Mouse (Mus musculus): ENCODE measurements around the gene Ctnna2.

The Ctnna2 gene

DNA sequence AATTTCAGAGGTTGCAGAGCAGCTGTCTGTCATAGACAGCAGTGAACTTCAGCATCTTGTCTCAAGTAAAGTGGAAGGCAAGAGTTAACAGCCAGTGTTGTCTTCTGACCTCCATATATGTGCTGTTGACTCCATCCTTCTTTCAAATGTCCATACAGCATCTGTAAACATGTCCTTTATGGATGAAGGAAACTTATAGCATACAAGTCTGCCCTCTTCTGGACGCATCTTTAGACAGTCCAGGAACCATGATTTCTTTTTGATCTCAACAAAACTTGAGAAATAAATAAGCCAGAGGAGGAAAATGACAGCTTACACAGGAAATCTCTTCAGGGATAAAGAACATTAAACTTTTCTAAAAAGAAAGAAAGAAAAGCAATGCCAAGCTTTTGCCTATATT is 400.9 kb downstream of the Ctnna2 start:
- no peak for DNase-seq

DNA sequence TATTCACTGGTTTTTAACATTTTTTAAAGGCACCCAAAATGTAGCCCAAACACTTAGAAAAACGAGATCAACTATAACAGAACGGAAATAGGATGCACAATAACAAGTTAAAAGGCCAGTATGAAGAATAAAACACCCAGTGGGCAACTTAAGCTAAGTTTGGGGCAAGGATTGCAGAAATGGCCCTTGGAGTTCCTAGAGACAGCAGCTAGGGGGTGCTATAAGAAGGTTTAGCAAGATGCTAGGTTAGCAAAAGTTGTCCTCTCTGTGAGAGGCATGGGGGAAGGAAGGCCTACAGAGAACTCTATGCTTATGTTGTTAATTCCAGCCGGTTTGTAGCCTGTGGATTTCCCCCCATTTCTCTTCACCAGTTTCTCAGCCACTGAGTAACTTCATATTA is 401.9 kb downstream of the Ctnna2 start:
- DNase-seq, result no peak

DNA sequence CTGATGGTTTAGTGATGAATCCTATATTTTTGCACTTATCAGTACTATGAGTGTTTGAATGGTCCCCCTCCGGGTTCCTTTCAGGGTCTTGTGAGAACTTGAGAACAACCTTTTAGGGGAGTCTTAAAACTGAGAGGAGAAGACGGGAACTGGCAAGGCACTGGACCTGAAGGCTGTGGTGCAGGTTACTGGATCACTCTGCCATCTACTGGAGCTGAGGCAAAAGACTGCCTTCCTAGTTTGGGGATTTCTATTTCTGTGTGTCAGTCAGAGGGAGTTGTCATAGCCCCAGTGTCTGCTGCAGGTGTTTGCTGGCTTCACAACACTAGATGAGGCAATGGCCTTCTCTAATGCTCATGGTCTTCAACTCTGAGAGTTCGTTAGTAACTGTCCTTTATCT is 406.9 kb downstream of the Ctnna2 start:
- DNase-seq, result peak; percentile 55

DNA sequence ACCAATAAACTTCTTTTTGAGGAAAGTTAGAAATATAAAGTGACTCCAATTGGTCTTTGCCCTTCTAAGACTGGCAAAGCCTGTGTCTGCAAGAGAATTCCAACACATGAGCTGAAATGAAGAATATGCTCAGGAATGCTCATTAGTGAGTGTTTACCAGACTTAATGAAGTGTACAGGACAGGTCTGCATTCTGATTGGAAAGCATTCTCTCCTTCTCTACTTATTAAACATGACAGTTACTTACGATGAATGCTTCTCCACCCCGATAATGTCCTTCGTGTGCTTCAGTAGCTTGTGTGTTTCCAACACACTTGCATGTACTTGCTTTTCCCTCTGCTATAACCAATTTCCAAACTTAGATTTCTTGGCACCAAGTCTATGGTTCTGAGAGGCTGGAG is 409.6 kb downstream of the Ctnna2 start:
- DNase-seq, result no peak

DNA sequence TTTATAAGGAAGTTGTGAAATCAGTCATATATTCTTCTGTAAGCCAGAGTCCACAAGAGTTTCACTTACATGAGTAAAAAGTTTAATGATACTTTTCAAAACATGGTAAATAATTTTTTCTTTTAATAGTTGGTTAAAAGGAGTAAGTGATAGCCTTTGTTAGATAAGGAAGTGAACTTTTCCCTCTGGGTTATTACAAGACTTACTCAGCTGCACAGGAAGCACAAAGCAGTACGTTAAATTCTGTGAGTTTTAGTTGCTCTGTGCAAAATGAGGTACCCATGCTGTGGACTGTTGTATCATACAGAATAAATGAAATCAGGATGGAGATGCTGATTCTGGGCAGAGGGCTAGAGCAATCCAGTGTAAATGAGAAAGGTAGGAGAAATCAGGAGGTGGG is 423.3 kb downstream of the Ctnna2 start:
- no peak for DNase-seq

DNA sequence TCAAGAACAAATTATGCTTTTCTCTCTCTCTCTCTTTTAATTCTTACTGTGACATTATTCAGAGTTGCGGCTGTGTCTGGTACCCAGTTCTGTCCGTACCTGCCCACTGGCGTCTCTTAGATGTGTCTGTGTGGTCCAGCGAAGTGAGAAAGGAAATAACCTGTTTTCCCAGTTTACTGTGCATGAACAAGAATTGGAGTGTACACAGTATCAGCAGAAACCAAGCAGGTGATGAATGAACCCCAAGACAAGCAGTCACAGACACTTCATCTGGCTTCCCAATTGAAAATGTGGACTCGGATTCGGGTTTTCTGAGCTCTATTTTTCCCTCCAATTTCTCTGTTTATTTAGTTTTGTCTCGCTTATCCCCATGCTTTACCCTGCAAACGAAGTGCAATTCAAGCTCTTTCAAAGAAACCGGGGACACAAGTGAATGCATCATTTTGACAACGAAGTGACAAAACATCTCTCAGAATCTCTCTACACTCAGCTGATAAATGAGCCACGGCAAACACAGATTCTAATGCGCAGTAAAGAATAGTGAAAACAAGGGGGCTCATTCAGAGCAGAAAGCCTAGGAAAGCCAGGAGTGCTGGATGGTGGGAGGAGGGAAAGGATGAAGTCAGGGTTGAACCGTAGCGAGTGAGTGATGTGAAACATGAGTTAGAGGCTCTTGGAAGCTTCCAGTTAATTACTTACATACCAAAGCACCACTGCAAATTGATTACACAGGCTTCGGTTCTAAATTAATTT is 442.3 kb downstream of the Ctnna2 start:
- no peak for DNase-seq

DNA sequence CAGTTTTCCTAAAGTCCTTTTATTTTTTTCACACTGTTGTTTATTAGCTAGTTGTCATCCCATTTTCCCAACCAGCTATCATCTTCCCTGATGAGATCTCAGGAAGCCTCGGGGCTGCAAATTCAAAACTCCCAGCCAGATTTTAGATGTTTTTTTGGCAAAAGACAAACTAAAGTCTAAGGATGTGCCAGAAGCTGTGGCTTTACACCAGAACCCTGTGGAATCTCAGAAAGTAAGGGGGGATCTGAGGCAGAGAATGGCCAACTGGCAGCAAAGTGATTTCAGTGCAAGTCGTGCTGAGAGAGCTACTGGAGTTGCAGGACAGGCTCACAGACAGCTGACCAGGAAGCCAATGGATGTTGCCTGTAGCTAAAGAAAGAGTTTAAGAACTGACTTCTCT is 451.9 kb downstream of the Ctnna2 start:
- no peak for DNase-seq

DNA sequence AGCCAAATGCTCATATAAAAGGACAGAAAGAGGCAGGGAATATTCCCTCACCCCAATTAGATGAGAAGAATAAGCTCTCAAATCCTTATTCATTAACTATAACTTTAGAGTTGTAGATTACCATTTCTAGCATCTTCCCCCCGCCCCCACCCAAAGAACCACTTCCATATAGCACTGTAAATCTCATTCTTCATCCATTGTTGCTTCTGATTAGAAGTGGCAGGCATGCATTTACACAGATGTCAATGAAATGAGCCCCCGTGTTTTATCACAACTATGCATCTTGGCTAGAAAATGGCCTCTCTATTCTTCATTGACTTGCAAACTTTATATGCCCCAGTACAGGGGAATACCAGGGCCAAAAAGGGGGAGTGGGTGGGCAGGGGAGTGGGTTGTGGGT is 457.7 kb downstream of the Ctnna2 start:
- DNase-seq, result no peak

DNA sequence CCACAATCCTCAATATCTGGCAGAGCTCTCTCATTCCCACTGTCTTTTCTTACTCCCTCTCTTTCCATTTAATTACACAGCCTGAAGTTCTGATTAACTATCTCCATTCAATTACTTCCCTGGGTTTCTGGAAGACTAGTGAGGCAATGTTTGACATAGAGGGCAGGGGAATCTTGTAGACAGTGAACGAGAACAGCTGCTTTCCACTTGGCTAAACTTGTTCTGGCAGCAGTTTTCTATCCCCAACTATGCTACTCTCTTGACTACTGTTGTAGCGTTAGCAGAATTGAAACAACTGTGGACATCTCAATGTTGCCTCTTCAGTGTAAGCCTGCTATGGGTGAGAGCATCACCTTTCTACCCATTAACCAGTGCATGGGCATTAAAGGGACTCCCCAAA is 463.0 kb downstream of the Ctnna2 start:
- no peak for DNase-seq

DNA sequence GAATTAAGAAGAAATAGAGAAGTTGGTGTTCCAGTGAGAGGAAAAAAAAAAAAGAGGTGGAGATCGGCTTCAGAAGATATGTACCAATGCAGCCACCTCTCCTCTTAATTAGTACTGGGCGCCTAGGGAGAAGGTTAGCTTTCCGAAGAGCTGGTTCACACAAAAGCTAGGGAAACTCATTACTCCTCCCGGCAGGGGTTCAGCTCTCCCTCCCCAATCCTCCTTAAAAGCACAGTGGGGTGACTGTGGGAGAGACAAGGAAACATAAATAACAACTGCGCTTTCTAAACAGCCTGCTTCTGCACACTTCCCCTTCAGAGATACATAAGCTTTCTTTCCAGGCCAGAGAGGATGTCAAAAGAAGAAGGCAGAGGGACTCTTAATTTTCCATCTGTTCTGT is 467.7 kb downstream of the Ctnna2 start:
- no peak for DNase-seq

DNA sequence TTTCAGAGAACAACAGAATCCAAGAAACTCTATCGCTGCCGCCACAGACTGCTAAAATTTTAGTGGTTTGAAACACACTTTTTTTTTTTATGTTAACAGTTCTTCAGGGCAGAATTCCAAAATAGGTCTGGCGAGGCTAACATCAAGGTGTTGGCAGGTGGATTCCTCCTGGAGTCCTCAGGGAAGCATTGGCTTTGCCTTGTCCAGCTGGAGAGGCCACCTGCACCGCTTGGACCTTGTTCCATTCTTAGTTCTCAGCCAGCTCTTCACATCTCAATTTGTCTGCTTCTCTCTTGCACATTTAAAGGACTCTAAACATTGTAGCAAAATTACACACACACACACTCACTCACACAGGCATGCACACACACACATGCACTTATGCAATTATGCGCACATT is 487.8 kb downstream of the Ctnna2 start:
- no peak for DNase-seq

DNA sequence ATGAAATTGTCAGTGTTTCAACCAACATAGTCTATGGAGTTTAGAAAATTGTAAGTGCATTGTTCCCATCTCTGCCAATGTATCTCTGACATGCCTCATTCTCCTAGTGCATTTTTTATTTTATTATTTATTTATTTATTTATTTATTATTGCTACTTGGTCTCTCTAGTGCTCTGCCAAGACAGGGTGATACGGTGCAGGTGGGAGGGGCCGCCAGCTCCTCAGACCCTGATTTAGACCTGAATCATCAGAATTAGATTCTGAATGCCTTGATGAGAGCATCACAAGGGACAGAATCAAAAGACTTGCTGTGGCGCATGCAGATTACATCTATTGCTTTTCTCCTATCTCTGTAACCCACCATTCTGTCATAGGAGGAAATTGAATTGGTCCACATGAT is 492.8 kb downstream of the Ctnna2 start:
- DNase-seq, result no peak

DNA sequence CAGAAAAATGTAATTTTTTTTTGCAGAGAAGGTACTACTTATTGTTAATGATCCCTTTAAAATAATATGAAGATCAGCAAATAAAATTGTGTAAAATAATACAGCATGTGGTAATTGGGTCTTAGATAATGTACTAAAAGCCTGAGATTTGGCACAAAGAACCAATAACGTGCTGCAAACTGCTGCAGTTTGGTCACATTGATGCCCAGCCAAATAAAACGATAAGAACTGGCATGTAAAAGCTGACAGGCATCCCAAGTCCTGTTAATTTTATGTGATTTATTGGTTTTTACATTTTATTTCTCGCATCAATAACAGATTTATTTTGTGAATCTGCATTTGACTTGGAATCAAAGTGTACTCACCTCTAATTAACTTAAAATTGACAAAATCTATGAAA is 497.4 kb downstream of the Ctnna2 start:
- DNase-seq, result no peak

DNA sequence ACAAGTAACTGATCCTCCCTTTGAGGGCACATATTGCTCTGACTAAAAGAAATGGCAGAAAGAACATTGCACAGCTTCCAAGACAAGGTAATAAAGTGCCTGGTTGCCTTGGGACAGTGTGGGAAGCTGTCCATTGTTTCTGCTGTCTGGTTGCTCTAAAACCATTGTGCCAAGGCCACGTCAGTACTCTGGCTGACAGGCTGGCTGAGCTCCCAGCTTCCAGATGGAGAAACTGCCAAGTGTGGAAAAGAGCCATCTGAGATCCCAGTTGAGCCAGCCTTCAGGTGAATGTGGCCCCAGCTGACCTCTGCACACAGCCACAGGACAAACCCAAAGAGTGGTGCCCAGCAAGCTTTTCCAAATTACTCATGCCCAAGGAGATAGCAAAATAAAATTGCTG is 504.1 kb downstream of the Ctnna2 start:
- DNase-seq, result peak; percentile 59

DNA sequence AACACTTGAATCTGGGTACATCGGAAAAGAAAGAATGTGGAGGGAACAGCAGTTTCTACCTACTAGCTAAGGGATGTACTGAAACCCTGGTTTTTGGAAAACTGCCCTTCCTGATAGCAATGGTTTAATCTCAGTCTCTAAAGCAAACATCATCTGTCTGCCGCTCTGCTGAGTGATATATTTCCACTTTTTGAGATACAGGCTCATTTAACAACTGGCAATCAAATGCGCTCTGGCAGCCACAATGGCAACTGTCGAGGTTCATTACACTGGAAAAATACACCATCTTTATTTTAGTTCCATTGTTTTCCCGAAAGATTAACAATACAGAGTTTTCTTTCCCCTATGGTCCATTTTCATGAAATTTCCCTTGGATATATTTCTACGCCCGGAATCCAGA is 506.2 kb downstream of the Ctnna2 start:
- DNase-seq, result no peak

DNA sequence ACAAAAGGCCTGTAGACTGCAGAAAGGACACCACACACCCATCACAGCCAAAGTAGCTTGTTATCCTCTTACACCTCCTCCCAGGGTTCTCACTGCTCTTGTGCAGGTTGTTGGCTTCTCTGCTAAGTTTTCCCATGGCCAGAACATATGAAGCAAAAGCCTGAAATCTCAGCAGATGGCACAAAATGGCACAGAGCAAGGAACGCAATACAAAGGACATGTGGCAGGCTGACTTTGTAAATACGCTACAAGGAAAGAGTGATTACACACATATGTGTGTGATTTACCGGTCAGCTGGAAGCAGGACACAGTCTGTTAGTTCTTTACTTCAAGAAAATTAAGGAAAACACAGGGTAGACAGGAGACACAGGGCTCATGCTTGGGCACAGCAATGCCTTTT is 511.4 kb downstream of the Ctnna2 start:
- peak; percentile 33 for DNase-seq

DNA sequence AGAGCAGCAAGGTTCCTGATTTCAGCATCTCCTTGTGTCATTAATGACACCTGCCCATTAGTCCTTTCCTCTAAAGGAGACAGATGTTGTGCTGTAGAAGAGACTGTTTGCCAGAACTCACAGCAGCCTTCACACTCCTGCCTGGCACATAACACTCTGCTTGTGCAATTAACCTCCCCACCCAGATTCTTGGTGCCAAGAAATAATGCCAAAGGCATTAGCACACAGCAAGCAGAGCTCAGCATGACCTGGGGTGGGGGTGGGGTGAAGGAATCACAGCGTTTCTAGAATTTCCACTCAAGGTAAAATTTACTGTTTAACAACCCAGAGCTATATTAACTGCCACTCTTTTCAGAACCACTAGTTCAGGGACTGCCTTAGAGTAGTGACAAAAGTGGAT is 516.8 kb downstream of the Ctnna2 start:
- DNase-seq, result no peak

DNA sequence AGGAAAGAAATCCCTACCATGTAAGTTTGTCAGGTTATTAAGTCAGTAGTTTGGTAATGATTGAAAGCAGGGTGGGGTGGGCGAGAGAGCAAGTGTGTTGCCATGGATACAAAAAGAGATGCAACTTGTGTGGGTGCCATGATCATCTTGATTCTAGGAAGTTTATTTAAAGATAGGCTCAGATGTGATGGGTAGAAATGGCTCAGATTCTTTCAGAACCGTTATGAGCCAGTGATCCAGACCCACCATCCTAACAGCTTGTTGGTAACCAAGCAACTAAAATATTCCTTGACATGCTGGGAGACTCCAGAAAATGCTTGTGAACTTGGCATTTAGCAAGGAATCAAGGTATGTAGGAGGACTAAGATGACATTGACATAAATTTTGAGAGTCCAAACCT is 521.6 kb downstream of the Ctnna2 start:
- peak; percentile 63 for DNase-seq

DNA sequence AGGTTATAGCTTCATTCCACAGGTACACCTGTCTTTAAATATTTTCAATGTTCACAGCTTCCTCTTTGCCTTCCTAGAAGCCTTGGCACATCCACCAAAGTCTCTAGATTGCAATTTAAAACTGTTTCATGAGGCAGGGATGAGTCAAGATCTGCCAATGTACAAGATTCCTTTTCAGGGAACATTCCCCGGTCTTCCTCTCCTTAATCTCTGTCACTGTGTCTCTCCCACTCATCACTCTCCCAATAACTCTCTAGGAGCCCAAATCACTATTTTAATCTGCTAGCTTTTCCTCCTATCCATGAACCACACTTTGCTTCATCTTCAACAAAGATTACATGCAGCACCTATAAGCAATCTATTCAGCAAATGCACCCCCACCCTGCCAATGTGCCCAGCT is 532.6 kb downstream of the Ctnna2 start:
- DNase-seq, result no peak

DNA sequence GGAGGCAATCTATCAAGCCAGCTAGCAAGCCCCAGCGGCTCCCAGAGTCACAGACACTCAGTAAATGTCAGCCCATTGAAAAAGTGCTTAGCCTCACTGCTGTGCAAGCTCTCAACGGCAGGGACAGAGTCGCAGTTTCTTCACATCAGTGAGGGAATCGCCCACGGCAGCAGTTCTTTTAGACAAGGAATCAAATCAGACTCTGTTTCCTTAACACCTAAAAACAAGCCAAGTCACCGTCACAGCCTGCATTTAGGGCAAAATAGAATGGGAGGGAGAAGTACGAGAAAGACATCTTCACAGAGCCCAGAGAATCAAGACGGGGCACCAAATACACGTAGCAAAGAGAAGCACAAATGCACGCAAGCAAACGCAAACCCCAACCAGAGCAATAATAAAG is 535.6 kb downstream of the Ctnna2 start:
- DNase-seq, result no peak

DNA sequence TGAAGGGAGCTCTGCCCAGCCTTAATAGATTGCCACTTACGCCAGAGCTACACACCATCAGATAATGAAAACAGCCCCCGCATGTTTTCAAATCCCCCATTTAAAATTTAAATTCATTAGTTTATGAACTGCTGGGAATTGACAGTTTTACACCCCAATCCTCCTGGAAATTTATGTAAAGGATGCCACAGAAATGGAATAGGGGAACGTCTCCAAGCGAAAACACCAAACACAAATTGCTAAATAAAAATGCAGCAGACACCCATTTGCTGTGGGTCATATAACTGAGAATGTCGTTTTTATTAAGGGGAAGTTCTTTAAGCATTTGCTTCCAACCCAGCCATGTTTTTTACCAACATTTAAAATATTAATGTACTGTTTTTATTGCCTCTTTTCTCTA is 538.4 kb downstream of the Ctnna2 start:
- no peak for DNase-seq

DNA sequence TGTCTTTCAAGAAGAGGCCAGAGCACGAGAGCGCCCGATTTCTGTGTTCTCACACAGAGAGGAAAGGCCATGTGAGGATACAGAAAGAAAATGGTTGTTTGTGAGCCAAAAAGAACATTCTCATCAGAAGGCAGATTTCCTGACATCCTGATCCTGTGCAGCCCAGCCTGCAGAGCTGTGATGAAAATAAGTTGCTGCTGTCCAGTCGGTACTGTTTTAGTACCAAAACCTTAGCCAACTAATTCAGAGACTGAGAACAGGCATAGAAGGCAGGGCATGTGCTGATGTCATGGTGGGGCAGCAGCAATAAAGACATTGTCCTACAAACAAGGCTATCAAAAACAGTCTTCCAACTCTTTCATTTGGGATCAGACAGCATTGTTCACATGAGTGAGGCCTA is 549.1 kb downstream of the Ctnna2 start:
- no peak for DNase-seq

DNA sequence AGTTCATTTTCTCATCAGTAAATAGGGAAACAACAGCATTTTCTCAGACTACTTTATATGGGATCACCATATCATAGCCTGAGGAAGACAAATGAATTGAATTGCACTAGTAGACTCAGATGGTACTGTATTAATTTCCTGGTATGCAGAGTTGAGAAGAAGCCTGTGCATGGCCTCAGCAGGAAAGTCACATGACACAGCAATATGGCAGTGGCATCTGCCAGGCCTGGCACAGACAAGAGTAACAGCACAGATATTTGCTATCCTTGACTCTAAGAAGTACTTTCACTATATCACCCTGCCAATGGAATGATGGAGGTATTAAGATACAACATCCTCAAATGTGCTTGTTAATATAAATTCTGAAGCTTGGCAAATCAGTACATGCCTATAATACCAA is 553.8 kb downstream of the Ctnna2 start:
- peak; percentile 69 for DNase-seq

DNA sequence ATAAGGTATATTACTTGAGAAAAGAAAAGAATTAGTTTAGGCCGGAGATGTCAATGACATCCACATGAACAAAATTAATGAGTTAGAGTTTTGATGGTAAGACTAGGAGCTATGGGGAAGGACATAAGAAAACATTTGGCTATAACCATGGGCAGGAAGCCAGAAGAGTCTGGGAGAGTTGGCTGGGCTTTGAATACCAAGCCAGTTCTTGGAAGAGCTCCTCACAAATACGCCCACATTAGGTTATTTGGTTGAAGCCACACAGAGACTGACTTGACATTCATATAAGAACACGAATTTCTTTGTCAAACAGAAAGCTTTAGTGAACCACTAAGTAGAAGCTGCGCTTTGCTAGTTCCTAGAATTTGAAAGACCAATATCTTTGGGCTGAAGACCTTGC is 554.7 kb downstream of the Ctnna2 start:
- DNase-seq, result no peak

DNA sequence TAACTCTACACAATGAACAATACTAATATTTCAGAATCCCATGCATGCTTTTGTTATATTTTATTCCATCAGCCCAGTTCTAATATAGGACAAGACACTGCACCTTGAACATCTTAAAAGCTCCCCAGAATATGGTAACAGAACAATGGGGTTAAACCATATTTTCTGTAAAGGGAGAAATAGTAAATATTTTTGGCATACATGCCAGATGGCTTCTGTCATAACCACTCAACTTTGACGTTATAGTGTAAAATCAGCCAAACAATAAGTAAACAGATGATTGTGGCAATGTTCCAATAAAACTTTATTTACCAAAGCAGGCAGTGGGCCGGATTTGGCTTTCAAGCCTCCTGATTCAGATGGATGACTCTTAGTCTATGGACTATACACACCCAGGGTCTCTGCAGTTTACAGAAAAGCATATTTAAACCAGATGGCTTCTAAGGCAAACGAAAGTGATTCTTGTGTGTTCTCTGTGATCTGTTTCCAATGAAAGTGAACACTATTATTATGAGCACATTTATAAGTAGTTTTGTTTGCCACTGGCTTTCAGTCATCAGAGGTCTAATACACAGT is 557.8 kb downstream of the Ctnna2 start:
- DNase-seq, result no peak
